Mouse (Mus musculus) liver, adult 2 months (tissue): Measurements from ENCODE around the gene Mex3d.

Experiments
- CTCF ChIP-seq: fragments of 200-500 bp; IDR thresholded peaks from 2 replicates; pipeline ENCODE4 v1.5.1; 2011; ENCODE audit warnings: low read depth, low read length, control low read depth
- POLR2A ChIP-seq: fragments of 200-500 bp; IDR thresholded peaks from 2 replicates; pipeline ENCODE4 v1.6.1; 2011; ENCODE audit warnings: low read length, control low read depth; ENCODE audit not compliant: insufficient read depth; ENCODE audit errors: extremely low read depth

DNA sequence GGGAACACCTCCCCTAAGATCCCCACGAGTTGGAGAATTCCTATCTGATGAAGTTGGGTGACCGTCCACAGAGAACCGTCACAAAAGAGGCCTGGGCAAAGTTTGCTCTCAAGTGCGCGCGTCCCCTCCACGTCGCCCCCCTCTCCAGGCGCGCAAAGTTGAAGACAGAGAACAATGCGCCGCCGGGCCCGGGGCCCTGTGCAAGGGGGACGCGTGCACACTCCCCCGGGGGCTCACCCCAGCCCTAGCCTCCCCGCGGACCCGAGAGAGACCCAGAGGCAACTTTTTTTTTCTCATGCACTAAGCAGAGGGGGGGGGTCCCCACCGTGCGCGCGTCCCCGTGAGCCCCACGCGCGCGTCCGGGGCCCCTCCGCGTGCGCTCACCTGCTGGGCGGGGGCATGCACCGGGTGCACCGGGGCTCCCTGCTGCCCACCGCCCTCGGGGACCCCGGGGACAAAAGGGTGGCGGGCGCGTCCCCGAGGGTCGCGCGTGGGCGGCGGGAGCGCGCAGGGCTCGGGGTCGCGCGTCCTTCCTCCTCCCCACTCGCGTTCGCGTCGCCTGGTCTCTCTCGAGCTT lies 45.6 kb upstream of the Mex3d start:
- TF ChIP-seq POLR2A (no peak), CTCF (no peak)
